Mouse (Mus musculus) hindbrain, postnatal 0 days (tissue): Measurements from ENCODE around the gene Clint1. TPM values are rescaled to one million over a fixed set of nuclear protein-coding genes. Genes with fewer than 3 reads are reported as not detected.

Experiments used
- ATAC-seq: fragments of 200-750 bp; cut with Nextera tagmentation; 2 replicates; pipeline ENCODE4 v1.8.0; 2017; ENCODE audit warnings: mild to moderate bottlenecking, moderate TSS enrichment, moderate library complexity
- DNase-seq: peaks from one replicate; pipeline ENCODE4 v3.0.0-alpha.2; 2015; ENCODE audit warnings: low spot score
- H3K27ac ChIP-seq: fragments of 300-500 bp; sonication (generic); 2 replicates; pipeline ENCODE4 v1.5.1; 2014; ENCODE audit warnings: mild to moderate bottlenecking
- H3K27me3 ChIP-seq: fragments of 300-500 bp; sonication (generic); 2 replicates; pipeline ENCODE4 v1.6.1; 2014; ENCODE audit warnings: low read length, mixed read lengths; ENCODE audit not compliant: insufficient read depth
- H3K36me3 ChIP-seq: fragments of 300-500 bp; sonication (generic); 2 replicates; pipeline ENCODE4 v1.6.1; 2014; ENCODE audit warnings: low read length, mixed read lengths; ENCODE audit not compliant: insufficient read depth
- H3K4me1 ChIP-seq: fragments of 300-500 bp; sonication (generic); 2 replicates; pipeline ENCODE4 v1.6.1; 2014; ENCODE audit warnings: antibody characterized with exemption, low read length, mixed read lengths; ENCODE audit not compliant: insufficient read depth
- H3K4me2 ChIP-seq: fragments of 300-500 bp; sonication (generic); 2 replicates; pipeline ENCODE4 v1.6.1; 2014; ENCODE audit warnings: low read depth, mild to moderate bottlenecking, low read length, moderate library complexity, mixed read lengths
- H3K4me3 ChIP-seq: fragments of 300-500 bp; sonication (generic); 2 replicates; pipeline ENCODE4 v1.5.1; 2014; ENCODE audit warnings: low read length
- H3K9ac ChIP-seq: fragments of 300-500 bp; sonication (generic); replicated peaks from 2 replicates; pipeline ENCODE4 v1.6.1; 2014; ENCODE audit warnings: mild to moderate bottlenecking, low read length, moderate library complexity, mixed read lengths
- H3K9me3 ChIP-seq: fragments of 300-500 bp; sonication (generic); 2 replicates; pipeline ENCODE4 v1.6.1; 2016; ENCODE audit warnings: low read length, mixed read lengths
- CTCF ChIP-seq: IDR thresholded peaks from 2 replicates; pipeline ENCODE4 v1.5.1; 2016; ENCODE audit warnings: antibody characterized with exemption, control low read depth, low read depth
- WGBS: fragments of 180-500 bp; shearing (Covaris S2); extraction: QIAGEN DNeasy Blood & Tissue Kit; methylation state at CpG from one replicate; pipeline ENCODE4 v1.1.7; 2014; 5-methylcytosine and 5-hydroxymethylcytosine counted together
- polyA plus RNA-seq: library from polyadenylated mRNA; unstranded; fragments of >200 nt; fragmentation: Nextera tagmentation; extraction: Ambion mirVana; gene quantifications from 2 replicates; pipeline ENCODE4 v1.2.1, GENCODE M21; 2015
- total RNA-seq: library from RNA; depleted of rRNA; stranded (reverse); fragments of >200 nt; gene quantifications from 2 replicates; pipeline ENCODE4 v1.2.3, GENCODE M21; 2014

The Clint1 gene
- total and polyA plus RNA-seq, 2 experiments from 2014 or later, result 30.4 to 31.0 TPM

GRCm38 (mm10) chr11:45918836-45919235 lies 67.0 kb downstream of the Clint1 start:
- no peak for TF ChIP-seq CTCF
- ATAC-seq, result no peak
- DNase-seq, result no peak
- Histone ChIP-seq H3K36me3 (no peaks in the 10 kb centered on the region), H3K9me3 (no peaks in the 10 kb centered on the region), H3K27me3 (no peaks in the 10 kb centered on the region), H3K4me1 (no peaks in the 10 kb centered on the region), H3K27ac (no peak overlapping the region), H3K4me3 (no peak overlapping the region), H3K4me2 (no peak overlapping the region), H3K9ac (no peak overlapping the region)
- 65% methylated on average over 4 of the region's 4 CpGs for WGBS

DNA sequence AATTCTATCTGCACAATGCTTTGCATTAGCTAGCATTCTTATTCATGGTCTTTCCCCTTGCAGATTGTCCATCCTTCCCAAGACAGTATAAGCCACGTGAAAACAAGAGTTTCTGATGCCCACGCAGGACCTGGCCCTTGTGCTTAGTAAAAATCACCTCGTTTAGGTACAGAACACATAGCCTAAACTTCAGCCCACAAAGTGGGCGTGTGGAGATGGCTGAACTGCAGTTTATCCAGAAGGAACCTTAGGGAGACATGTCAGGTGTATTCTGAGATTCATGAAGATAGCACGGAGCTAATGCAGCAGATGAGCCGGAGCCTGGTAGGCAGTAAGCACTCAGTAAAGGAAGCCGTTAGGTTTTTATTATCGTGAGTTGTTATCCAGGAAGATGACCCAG lies 69.2 kb downstream of the Clint1 start:
- H3K4me3 ChIP-seq, result no peak overlapping the region
- H3K36me3 ChIP-seq, result no peaks in the 10 kb centered on the region
- H3K9ac ChIP-seq, result no peak overlapping the region
- 0 out of 2 replicates have a peak overlapping the region, but pooled peaks have one; percentile 46 for H3K27ac ChIP-seq
- H3K27me3 ChIP-seq, result no peaks in the 10 kb centered on the region
- no peak for TF ChIP-seq CTCF
- WGBS, result 41% methylated on average over 8 of the region's 8 CpGs
- H3K4me2 ChIP-seq, result no peak overlapping the region
- H3K9me3 ChIP-seq, result no peaks in the 10 kb centered on the region
- DNase-seq (no peak), ATAC-seq (no peak)
- H3K4me1 ChIP-seq, result no peaks in the 10 kb centered on the region

DNA sequence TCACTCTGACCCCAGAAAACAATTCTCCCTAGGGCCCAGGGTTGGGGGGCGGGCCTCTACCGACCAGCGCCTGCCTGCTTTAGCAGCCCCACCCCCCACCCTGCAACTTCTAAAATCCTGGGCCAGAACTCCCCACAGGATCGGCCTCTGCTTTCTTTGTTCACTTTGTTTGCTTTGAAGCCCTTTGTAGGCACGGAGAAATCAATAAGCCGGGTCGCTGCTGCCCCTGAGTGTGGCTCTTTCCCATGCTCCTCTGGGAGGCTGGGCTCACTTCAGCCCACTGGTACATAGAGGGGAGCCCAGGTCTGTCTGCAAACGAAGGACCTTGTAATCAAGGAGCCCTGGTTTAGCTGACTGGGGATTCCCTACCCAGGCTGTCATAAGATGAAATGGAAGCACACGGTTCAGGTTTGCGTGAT lies 69.6 kb downstream of the Clint1 start:
- WGBS, result 11% methylated on average over 10 of the region's 10 CpGs
- TF ChIP-seq CTCF, result no peak
- H3K4me3 ChIP-seq, result no peak overlapping the region
- peak overlapping the region; percentile 46 for H3K27ac ChIP-seq
- no peak overlapping the region for H3K4me2 ChIP-seq
- H3K4me1 ChIP-seq, result no peaks in the 10 kb centered on the region
- no peak overlapping the region for H3K9ac ChIP-seq
- ATAC-seq (no peak), DNase-seq (no peak)
- no peaks in the 10 kb centered on the region for H3K27me3 ChIP-seq
- H3K36me3 ChIP-seq, result no peaks in the 10 kb centered on the region
- H3K9me3 ChIP-seq, result no peaks in the 10 kb centered on the region

GRCm38 (mm10) chr11:45925436-45925835 lies 73.6 kb downstream of the Clint1 start:
- H3K4me1 ChIP-seq, result no peaks in the 10 kb centered on the region
- no peaks in the 10 kb centered on the region for H3K27me3 ChIP-seq
- no peak for TF ChIP-seq CTCF
- DNase-seq (no peak), ATAC-seq (no peak)
- H3K9ac ChIP-seq, result no peak overlapping the region
- no peak overlapping the region for H3K4me2 ChIP-seq
- WGBS, result 54% methylated on average over 6 of the region's 6 CpGs
- H3K36me3 ChIP-seq, result peaks cover 8% of the 10 kb centered on the region; the same call in 1 of the 2 replicates
- H3K9me3 ChIP-seq, result no peaks in the 10 kb centered on the region
- H3K27ac ChIP-seq, result no peak overlapping the region
- no peak overlapping the region for H3K4me3 ChIP-seq

DNA sequence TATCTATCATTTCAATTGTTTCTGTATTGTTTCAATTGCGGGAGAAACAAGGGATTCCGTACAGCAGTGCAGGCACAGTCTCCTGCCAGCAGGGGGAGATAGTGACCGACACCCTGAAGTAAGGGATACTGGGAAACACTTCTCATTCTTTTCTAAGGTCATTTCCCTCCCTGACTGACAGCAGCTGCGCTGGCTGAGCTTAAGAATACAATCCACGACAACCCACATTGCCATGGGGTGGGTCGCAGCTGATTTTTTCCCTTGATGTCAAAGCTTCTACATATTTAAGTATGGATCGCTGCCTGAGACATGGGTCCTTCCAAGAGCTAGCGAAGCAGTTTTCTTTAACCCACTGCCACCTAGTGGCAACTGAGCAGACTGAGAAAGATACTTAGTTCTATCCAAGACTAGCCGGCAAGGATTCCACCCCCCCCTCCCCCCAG lies 74.8 kb downstream of the Clint1 start:
- DNase-seq (peak; percentile 93), ATAC-seq (peak; percentile 92)
- WGBS, result under 1% methylated on average over 9 of the region's 9 CpGs
- H3K27me3 ChIP-seq, result no peaks in the 10 kb centered on the region
- H3K9ac ChIP-seq, result peak overlapping the region; percentile 18; the same call in 1 of the 2 replicates
- H3K4me1 ChIP-seq, result no peaks in the 10 kb centered on the region
- H3K9me3 ChIP-seq, result no peaks in the 10 kb centered on the region
- H3K36me3 ChIP-seq, result peaks cover 8% of the 10 kb centered on the region; the same call in 1 of the 2 replicates
- peak; percentile 93 for TF ChIP-seq CTCF
- H3K4me3 ChIP-seq, result peak overlapping the region; percentile 31
- no peak overlapping the region for H3K27ac ChIP-seq
- H3K4me2 ChIP-seq, result peak overlapping the region; percentile 54

- Histone ChIP-seq H3K9ac (no peak overlapping the region), H3K9me3 (no peaks in the 10 kb centered on the region), H3K27ac (no peak overlapping the region), H3K4me1 (no peaks in the 10 kb centered on the region), H3K36me3 (peaks cover 9% of the 10 kb centered on the region; the same call in 1 of the 2 replicates), H3K4me2 (no peak overlapping the region), H3K27me3 (no peaks in the 10 kb centered on the region), H3K4me3 (no peak overlapping the region)
- 55% methylated on average over 5 of the region's 5 CpGs for WGBS
- no peak for DNase-seq
- ATAC-seq, result no peak
- TF ChIP-seq CTCF, result no peak
Measured at GRCm38 (mm10) chr11:45927456-45927855, 75.6 kb downstream of the Clint1 start.

DNA sequence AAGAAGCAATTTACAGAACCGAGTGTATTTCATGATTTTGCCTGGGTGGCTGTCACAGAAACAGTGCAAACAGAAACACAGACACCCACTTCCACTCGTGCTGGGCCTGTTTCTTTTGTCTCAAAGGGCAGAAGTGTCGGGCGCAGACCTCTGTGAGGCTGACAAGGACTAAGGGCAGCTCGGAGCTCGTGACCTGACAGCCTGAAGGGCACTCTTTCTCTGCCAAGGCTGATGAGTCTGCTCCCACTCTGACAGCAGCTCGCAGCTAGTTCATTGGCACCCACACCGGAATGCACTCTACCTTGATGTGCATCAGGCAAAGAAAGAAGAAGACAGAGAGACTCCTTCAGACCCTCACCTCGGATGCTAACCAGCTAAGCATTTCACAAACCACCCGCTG lies 77.7 kb downstream of the Clint1 start:
- no peak for TF ChIP-seq CTCF
- no peaks in the 10 kb centered on the region for H3K27me3 ChIP-seq
- no peak overlapping the region for H3K4me3 ChIP-seq
- ATAC-seq, result no peak
- peaks cover 28% of the 10 kb centered on the region for H3K36me3 ChIP-seq
- no peaks in the 10 kb centered on the region for H3K9me3 ChIP-seq
- no peak for DNase-seq
- no peak overlapping the region for H3K4me2 ChIP-seq
- H3K9ac ChIP-seq, result no peak overlapping the region
- no peaks in the 10 kb centered on the region for H3K4me1 ChIP-seq
- H3K27ac ChIP-seq, result no peak overlapping the region
- WGBS, result 84% methylated on average over 10 of the region's 10 CpGs
